Mouse (Mus musculus): ENCODE measurements around the gene Sap30l. TPM values are rescaled to one million over a fixed set of nuclear protein-coding genes. Genes with fewer than 3 reads are reported as not detected.
"Not testable (repeated sequence)": the region's sequence is repeated elsewhere in the genome, so short reads cannot be mapped to it uniquely, and the experiment has no call there.

The Sap30l gene
- polyA plus RNA-seq, 2 experiments, result 20.7 to 31.4 TPM

GRCm38 (mm10) chr11:57840986-57841385 lies 39.5 kb downstream of the Sap30l start:
- no peak overlapping the region for H3K27ac ChIP-seq (replicated peaks; ENCODE audit: low read depth, low read length)
- H3K4me3 ChIP-seq (replicated peaks; ENCODE audit: low read length), result no peak overlapping the region
- peaks cover 10% of the 10 kb centered on the region; the same call in 1 of the 2 replicates for H3K4me1 ChIP-seq (ENCODE audit: control insufficient read depth, insufficient read depth, low read length)
- 26% methylated on average over 10 of the region's 10 CpGs for WGBS
- H3K4me2 ChIP-seq (replicated peaks; ENCODE audit: low read depth, low read length, severe bottlenecking), result no peak overlapping the region
- peaks cover 55% of the 10 kb centered on the region for H3K27me3 ChIP-seq (ENCODE audit: control insufficient read depth, insufficient read depth, low read length)
- ATAC-seq (ENCODE audit: low FRiP score, low read depth) (no peak), DNase-seq (ENCODE audit: low spot score) (no peak)
- no peaks in the 10 kb centered on the region for H3K9me3 ChIP-seq (ENCODE audit: control insufficient read depth, low read length)
- H3K36me3 ChIP-seq (ENCODE audit: control insufficient read depth, insufficient read depth, low read length), result no peaks in the 10 kb centered on the region
- no peak overlapping the region for H3K9ac ChIP-seq (ENCODE audit: low read depth, low read length, severe bottlenecking)
- no peak for TF ChIP-seq POLR2A (IDR thresholded peaks at IDR 0.05; ENCODE audit: borderline replicate concordance, extremely low read depth, insufficient read depth, insufficient read length)

DNA sequence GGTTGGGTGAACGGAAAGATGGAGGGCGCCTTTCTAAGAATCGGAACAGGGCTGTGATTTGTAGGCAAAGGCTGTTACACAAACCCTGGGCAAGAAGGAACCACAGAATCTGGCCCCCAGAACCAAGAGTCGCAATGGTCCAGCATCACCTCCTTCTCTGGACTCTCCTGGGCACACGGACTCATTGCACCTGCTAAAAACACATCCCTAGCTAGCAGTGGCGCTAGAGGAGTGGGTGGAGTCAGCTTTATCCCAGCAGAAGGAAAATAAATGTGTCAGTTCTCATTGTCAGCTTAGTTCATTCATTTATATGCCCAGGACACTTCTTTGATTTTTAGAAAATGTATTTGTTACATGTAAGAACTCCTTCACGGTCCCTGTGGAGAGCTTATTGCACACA lies 40.0 kb downstream of the Sap30l start:
- H3K27me3 ChIP-seq (ENCODE audit: control insufficient read depth, insufficient read depth, low read length), result peaks cover 51% of the 10 kb centered on the region
- no peak for DNase-seq (ENCODE audit: low spot score)
- 43% methylated on average over 7 of the region's 7 CpGs for WGBS

DNA sequence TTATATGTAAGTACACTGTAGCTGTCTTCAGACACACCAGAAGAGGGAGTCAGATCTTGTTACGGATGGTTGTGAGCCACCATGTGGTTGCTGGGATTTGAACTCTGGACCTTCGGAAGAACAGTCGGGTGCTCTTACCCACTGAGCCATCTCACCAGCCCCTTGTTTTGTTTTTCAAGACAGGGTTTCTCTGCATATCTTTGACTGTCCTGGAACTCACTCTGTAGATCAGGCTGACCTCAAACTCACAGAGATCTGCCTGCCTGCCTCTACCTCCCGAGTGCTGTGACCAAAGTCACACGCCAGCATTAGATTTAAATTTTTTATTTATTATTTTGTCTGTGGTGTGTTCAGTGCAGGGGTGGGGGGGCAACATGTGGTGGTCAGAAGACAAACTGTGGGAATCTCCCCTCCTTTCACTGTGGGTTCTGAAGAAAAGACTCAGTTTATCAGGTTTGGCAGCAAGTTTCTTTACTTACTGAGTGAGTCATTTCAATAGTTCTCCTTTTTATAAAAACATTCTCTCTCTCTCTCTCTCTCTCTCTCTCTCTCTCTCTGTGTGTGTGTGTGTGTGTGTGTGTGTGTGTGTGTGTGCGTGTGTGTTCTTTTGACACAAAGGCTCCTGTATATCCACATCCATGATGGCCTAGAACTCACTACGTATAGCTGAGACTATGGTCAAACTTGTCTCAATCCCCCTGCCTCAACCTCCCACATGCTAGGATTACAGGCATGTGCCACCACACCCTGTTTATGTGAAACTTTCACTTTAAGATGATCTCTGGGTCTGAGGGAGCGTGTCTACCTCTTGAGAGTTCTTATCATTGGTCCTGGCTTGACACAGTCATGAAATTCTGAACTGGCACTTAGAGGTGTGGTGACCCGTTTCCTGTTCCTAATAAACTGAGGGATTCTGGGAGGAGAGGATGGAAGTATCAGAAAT lies 45.3 kb downstream of the Sap30l start:
- DNase-seq (ENCODE audit: low spot score); H3K27ac ChIP-seq (replicated peaks; ENCODE audit: low read depth, low read length); H3K4me3 ChIP-seq (replicated peaks; ENCODE audit: low read length); H3K4me2 ChIP-seq (replicated peaks; ENCODE audit: low read depth, low read length, severe bottlenecking); H3K4me1 ChIP-seq (ENCODE audit: control insufficient read depth, insufficient read depth, low read length); H3K36me3 ChIP-seq (ENCODE audit: control insufficient read depth, insufficient read depth, low read length); ATAC-seq (ENCODE audit: low FRiP score, low read depth); H3K9ac ChIP-seq (ENCODE audit: low read depth, low read length, severe bottlenecking); H3K27me3 ChIP-seq (ENCODE audit: control insufficient read depth, insufficient read depth, low read length); H3K9me3 ChIP-seq (ENCODE audit: control insufficient read depth, low read length): not testable (repeated sequence)
- 85% methylated on average over 7 of the region's 9 CpGs for WGBS

More for the DNA sequence above, 40.0 kb downstream of the Sap30l start:
- H3K27ac ChIP-seq (replicated peaks; ENCODE audit: low read depth, low read length), result no peak overlapping the region
- H3K4me3 ChIP-seq (replicated peaks; ENCODE audit: low read length), result no peak overlapping the region
- ATAC-seq (ENCODE audit: low FRiP score, low read depth), result no peak
- peaks cover 10% of the 10 kb centered on the region; the same call in 1 of the 2 replicates for H3K4me1 ChIP-seq (ENCODE audit: control insufficient read depth, insufficient read depth, low read length)
- H3K4me2 ChIP-seq (replicated peaks; ENCODE audit: low read depth, low read length, severe bottlenecking), result no peak overlapping the region
- no peak for TF ChIP-seq POLR2A (IDR thresholded peaks at IDR 0.05; ENCODE audit: borderline replicate concordance, extremely low read depth, insufficient read depth, insufficient read length)
- H3K9me3 ChIP-seq (ENCODE audit: control insufficient read depth, low read length), result no peaks in the 10 kb centered on the region
- no peaks in the 10 kb centered on the region for H3K36me3 ChIP-seq (ENCODE audit: control insufficient read depth, insufficient read depth, low read length)
- H3K9ac ChIP-seq (ENCODE audit: low read depth, low read length, severe bottlenecking), result no peak overlapping the region

- no peak overlapping the region for H3K4me3 ChIP-seq (replicated peaks; ENCODE audit: low read length)
- no peaks in the 10 kb centered on the region for H3K4me1 ChIP-seq (ENCODE audit: control insufficient read depth, insufficient read depth, low read length)
- H3K9ac ChIP-seq (ENCODE audit: low read depth, low read length, severe bottlenecking), result no peak overlapping the region
- H3K36me3 ChIP-seq (ENCODE audit: control insufficient read depth, insufficient read depth, low read length), result no peaks in the 10 kb centered on the region
- H3K4me2 ChIP-seq (replicated peaks; ENCODE audit: low read depth, low read length, severe bottlenecking), result no peak overlapping the region
- H3K27ac ChIP-seq (replicated peaks; ENCODE audit: low read depth, low read length), result no peak overlapping the region
- TF ChIP-seq POLR2A (IDR thresholded peaks at IDR 0.05; ENCODE audit: borderline replicate concordance, extremely low read depth, insufficient read depth, insufficient read length), result no peak
- no peaks in the 10 kb centered on the region for H3K9me3 ChIP-seq (ENCODE audit: control insufficient read depth, low read length)
- 67% methylated on average over 7 of the region's 7 CpGs for WGBS
- no peaks in the 10 kb centered on the region for H3K27me3 ChIP-seq (ENCODE audit: control insufficient read depth, insufficient read depth, low read length)
- DNase-seq (ENCODE audit: low spot score) (no peak), ATAC-seq (ENCODE audit: low FRiP score, low read depth) (no peak)
Measured at GRCm38 (mm10) chr11:57847396-57847795, 46.0 kb downstream of the Sap30l start.

DNA sequence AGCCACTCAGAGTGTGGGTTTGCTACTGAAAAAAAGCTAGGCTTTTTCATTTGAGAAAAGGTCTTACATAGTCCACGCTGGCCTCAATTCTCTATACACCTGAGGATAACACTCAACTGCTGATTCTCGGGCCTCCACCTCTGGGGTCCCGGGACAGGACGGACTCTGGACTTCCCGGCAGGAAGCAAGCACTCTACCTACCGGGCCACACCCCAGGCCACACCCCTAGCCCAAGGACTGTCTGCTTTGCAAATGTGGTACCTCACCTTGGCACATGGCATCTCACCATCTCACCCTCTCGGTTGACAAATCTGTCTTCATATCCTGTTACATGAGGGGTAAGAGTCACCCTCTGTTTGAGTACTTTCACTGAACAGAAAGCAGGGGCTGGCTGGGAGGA lies 48.9 kb downstream of the Sap30l start:
- DNase-seq (ENCODE audit: low spot score) (no peak), ATAC-seq (ENCODE audit: low FRiP score, low read depth) (no peak)
- no peak overlapping the region for H3K4me3 ChIP-seq (replicated peaks; ENCODE audit: low read length)
- H3K27ac ChIP-seq (replicated peaks; ENCODE audit: low read depth, low read length), result no peak overlapping the region
- no peak for TF ChIP-seq POLR2A (IDR thresholded peaks at IDR 0.05; ENCODE audit: borderline replicate concordance, extremely low read depth, insufficient read depth, insufficient read length)
- no peaks in the 10 kb centered on the region for H3K4me1 ChIP-seq (ENCODE audit: control insufficient read depth, insufficient read depth, low read length)
- no peak overlapping the region for H3K4me2 ChIP-seq (replicated peaks; ENCODE audit: low read depth, low read length, severe bottlenecking)
- WGBS, result 54% methylated on average over 7 of the region's 7 CpGs
- no peak overlapping the region for H3K9ac ChIP-seq (ENCODE audit: low read depth, low read length, severe bottlenecking)
- no peaks in the 10 kb centered on the region for H3K36me3 ChIP-seq (ENCODE audit: control insufficient read depth, insufficient read depth, low read length)
- H3K9me3 ChIP-seq (ENCODE audit: control insufficient read depth, low read length), result no peaks in the 10 kb centered on the region
- H3K27me3 ChIP-seq (ENCODE audit: control insufficient read depth, insufficient read depth, low read length), result no peaks in the 10 kb centered on the region
